Mouse (Mus musculus) thymus, postnatal 36 days (tissue): ENCODE data around the gene U2af1.
"Not testable (repeated sequence)": the region's sequence is repeated elsewhere in the genome, so short reads cannot be mapped to it uniquely, and the experiment has no call there.

Experiments
- DNase-seq, 2 experiments: peaks; one replicate each; pipeline ENCODE4 v3.0.0; 2022; ENCODE audit warnings: mixed read lengths in 2 of 2

U2af1 gene

DNA sequence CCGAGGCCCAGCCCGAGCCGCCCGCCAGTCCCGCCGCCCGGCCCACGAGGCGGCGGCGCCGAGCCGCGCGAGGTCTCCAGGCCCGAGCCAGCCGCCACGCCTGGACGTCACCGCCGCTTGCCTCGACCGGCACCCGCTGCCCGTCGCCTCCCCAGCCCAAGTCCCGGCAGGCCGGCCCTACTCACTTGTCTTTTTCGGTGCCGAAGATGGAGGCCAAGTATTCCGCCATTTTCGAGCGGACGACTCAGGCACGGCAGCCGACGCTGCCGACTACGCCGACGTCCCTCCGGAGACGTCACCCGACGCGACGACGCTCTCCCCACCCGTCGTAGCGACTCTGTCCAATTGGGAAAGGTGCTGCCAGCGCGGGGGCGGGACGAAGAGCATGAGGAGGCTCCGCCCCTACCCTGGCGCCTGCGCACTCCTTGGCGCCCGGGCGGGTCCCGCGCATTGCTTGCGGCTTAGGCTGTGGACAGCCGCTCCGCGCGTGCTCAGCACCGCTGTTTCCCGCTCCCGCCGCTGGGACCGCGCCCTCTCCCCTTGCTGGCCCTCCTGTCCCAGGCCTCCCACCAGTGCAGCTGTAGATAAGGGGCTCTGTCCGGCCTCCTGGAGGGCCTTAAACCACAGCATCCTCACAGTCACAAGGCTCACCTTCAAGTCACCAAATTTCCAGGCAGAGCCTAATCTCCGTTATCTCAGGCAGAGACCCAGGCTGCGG lies at the start of gene U2af1:
U2af1 (minus strand) TSS at position 425 of the 718 bp plus-strand sequence.
- DNase-seq, result peak; percentile 96 to 97

GRCm38 (mm10) chr17:31705271-31706020 lies 46.8 kb upstream of the U2af1 start:
- DNase-seq, result no peak

GRCm38 (mm10) chr17:31703276-31703980 lies 44.7 kb upstream of the U2af1 start:
- no peak for DNase-seq

- DNase-seq, result no peak
Measured at GRCm38 (mm10) chr17:31698347-31698746, 39.7 kb upstream of the U2af1 start.

DNA sequence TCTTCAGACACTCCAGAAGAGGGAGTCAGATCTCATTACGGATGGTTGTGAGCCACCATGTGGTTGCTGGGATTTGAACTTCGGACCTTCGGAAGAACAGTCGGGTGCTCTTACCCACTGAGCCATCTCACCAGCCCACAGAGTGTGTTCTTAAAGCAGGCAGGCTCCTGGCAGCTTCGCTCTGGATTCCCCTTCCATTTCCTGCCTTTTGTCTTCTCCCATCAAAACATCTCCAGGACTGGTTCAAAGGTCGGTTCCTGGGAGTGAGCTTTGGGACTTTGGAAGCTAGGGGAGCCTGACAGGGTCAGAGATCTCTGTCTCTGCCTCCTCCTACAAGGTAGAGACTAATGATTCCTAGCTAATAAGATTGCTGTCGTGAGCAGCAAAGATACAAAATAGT lies 36.7 kb upstream of the U2af1 start:
- not testable (repeated sequence) for DNase-seq

DNA sequence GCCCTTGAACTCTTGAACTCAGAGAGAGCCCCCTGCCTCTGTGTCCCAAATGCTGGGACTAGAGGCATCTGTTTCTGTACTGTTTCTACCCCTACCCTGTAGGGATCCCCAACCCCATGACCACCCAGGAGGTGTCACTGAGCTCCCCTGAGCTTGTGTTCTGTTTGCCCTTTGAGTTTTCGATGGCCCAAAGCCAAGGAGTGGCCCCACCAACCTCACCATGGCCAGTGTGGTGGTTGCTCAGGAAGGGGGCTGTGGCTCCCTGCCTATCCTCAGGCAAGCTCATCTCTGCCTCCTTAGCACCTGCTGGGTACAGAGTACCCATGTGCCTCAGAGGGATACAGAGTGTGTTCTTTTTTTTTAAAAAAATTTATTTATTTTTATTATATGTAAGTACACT lies 36.3 kb upstream of the U2af1 start:
- no peak for DNase-seq

DNA sequence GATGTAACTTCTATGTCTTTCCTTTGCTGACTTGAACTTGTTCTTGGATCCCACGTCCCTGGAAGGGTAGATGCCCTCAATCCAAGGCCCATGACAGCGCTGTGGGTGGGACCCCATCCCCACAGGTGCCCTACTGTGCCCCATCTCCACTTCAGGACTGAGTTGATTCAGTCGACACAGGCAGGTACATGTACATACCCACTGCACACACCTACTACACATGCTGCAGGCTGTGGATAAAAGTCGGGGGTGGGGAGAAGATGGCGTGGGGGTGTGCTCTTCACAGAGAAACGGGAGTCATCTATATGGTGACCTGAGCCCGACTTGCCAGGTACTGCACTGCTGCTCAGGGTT lies 35.3 kb upstream of the U2af1 start:
- no peak for DNase-seq

- DNase-seq, result peak; percentile 74 to 76
Measured at GRCm38 (mm10) chr17:31693330-31694022, 34.8 kb upstream of the U2af1 start.

DNA sequence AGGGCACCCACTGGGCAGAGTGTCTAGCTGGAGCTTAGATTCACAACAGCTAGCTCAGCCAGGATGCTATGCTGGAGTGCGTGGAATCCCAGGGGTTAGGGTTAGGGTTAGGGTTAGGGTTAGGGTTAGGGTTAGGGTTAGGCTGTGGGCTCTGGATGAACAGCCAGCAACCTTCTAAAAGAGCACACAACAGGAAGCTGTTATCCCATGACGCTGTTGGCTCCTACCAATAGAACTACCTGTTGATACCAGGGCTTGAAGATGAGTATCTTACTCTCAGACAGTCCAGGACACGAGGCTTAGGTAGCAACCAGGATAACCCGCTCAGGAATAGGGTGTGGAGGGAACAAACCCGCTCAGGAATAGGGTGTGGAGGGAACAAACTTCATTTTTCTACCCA lies 34.2 kb upstream of the U2af1 start:
- DNase-seq, result no peak

DNA sequence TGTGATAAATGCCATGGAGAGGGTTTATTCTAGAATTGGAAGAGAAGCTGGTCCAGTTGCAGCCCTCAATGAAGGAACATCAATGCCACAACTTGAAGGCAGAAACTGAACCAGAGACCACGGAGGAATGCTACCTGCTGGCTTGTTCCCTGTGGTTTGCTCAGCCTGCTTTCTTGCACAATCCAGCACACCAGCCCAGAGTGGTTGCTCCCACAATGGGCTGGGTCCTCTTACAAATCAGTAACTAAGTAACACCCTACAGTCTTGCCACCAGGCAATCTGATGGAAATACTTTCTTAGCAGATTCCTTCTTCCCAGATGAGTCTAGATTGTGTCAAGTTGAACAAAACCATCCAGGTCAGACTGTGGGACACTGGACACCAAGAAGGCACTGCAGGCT lies 30.9 kb upstream of the U2af1 start:
- DNase-seq, result no peak

DNA sequence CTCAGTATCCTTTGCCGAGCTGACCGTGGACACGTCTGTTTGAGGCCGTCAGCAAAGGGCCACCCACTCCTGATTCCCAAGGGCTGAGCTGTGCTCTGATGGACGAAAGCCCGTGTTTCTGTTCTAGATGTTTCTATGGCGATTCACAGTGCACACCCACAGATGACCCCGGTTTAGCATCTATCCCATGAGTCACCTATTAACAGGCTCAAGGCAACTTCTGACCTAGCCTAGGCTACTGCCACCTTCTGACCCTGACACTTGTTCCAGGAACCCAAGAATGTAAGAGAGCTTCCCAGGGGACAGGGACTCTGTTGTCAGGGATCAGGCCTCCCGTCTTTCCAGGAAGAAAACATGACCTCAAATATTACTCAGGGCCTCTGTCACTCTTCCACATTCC lies 29.4 kb upstream of the U2af1 start:
- no peak for DNase-seq

DNA sequence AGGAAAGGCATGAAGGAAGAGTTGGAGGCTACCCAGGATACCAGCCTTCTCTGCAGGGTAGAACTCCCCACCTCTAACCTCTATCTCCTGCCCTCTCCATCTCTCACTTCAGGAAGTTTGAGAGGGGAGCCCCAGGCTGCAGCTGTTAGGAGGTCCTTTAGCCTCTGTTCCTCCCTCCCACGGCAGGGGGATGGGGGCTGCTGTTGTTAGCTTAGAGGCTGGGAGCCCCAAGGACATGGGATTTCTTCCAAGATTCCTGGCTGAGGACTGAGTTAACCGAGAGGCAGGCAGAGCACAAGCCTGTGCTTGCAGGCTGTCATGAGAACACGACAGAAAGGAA lies 27.5 kb upstream of the U2af1 start:
- no peak for DNase-seq

- peak; percentile 75 for DNase-seq
Measured at GRCm38 (mm10) chr17:31685514-31686224, 27.0 kb upstream of the U2af1 start.

- no peak for DNase-seq
Measured at GRCm38 (mm10) chr17:31680450-31680849, 21.8 kb upstream of the U2af1 start.

- no peak for DNase-seq
Measured at GRCm38 (mm10) chr17:31677507-31677906, 18.8 kb upstream of the U2af1 start, which contains the start of gene Cryaa. Gene Cryaa, plus strand, starts transcription at chr17:31677807.

DNA sequence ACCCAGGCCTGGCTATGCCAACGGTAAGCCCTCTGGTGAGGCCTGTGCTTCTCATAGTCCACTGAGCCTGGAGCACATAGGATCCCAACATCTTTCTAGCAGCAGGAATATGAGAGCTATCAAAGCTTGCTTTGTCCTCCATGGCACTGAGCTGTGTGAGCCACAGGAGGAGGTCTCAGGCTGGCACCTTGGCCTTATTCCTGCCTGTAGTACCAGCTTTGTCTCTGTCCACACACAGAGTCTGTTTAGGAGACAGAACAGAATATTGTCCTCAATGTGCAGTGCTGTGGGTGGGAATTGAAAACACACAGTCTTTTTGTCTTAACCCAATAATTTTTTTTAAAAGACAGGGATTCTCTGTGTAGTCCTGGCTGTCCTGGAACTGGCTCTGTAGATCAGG lies 15.7 kb upstream of the U2af1 start:
- DNase-seq, result no peak

DNA sequence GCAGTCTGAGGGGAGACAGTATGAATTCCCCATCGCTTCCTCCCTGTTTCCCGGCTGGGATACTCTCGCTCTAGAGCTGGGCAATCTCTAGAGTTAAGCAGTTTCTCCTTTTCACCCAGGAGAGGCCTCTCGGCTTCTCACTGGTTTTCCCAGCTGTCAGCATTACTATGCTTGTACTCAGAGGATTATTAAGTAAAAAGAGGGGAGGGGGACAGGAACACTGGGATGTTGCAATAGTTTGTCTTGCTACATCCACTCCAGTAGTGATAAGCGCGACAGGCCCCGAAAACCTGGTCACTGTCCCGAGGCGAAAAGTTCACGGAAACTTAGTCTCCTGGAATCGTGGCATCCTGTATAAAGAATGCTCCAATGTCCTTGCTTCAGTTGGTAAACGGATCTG lies 13.6 kb upstream of the U2af1 start:
- no peak for DNase-seq

DNA sequence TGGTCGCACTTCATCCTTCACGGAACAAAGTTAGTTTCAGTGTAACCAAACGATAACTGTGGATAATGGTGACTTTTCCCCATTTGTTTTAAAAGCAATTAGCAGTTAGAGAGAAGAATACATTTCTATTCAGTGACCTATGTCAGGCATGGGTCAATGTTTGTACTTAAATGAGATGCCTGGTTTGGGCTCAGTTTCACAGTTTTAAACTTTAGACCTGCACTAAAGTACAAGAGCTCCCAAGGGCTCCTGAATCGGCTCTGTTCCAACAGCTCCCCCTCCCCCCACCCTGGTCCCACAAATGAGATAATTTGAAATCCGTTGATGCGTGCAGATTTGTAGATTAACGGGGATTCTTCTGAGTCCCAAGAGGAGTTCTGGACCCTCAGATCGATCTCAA lies 13.0 kb upstream of the U2af1 start:
- no peak for DNase-seq

DNA sequence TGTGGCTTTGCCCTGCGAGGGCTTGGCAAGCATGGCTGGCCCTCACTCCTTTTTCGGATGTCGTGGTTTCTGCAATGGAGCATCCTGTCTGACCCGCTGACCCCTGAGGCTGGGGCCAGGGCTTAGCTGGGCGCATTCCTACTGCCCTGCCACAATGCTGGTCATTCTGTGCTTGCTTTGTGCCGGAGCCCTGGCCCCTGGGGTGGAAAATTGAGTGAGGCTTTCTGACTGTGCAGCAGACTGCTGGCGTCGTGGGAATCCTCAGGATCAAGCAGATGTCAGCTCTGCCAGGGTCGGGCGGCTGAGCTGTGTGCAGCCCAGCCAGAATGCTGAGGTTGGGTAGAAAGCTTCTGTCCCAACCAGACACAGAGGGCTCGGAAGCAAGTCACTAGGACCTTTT lies 11.5 kb upstream of the U2af1 start:
- DNase-seq, result no peak

- DNase-seq, result no peak
Measured at GRCm38 (mm10) chr17:31668306-31668705, 9.6 kb upstream of the U2af1 start.

DNA sequence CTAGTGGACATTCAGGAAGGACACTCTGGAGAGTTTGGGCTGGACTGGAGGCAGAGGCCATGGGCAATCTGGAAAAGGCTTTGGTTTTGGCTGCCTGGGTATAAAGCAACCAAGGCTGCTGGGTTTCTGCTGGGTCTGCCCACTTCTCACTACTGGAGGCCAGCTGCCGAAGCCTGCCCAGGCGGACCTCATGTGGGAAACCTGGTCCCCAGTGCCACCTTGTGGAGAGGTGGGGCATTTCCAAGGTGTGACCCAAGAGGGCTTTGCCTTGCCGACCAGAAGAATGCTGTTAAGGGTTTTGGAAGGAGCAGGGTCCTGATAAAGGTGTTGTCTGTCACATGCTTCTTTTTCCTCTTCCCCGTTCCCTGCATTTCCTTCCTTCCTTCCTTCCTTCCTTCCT lies 6.1 kb upstream of the U2af1 start:
- peak; percentile 85 to 86 for DNase-seq

DNA sequence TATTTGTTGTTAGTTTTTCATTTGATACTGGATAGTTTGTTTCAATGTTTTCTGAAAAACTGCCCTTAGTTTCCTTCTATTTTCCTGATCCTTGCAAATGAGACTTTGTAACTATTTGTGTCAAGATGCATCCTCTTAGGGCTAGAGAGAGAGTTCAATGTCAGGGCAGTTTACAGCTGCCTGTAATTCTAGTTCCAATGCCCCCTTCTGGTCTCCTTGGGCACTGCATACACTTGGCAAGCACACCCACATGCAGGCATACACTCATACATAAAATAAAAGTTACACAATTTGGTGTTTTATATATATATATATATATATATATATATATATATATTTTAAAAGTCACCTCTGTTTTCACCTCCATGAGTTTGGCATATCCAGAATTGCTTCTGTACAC lies 4.2 kb upstream of the U2af1 start:
- DNase-seq, result no peak
